Mouse (Mus musculus) cerebellum, adult (tissue): ENCODE results near the gene Grm2.
"Not testable (repeated sequence)": the region's sequence is repeated elsewhere in the genome, so short reads cannot be mapped to it uniquely, and the experiment has no call there.

Experiments used
- ATAC-seq: cut with Nextera tagmentation; 2 replicates; pipeline ENCODE4 v1.9.2; 2017; ENCODE audit warnings: mild to moderate bottlenecking, moderate library complexity, mixed read lengths; ENCODE audit not compliant: insufficient number of reproducible peaks, low FRiP score, low TSS enrichment

The Grm2 gene

GRCm38 (mm10) chr9:106656820-106657219 lies 938 bp upstream of the Grm2 start:
- no peak for ATAC-seq

- no peak for ATAC-seq
These were observed 3.2 kb downstream of the Grm2 start for GRCm38 (mm10) chr9:106652720-106653119.

GRCm38 (mm10) chr9:106647226-106647625 lies 8.7 kb downstream of the Grm2 start:
- no peak for ATAC-seq

DNA sequence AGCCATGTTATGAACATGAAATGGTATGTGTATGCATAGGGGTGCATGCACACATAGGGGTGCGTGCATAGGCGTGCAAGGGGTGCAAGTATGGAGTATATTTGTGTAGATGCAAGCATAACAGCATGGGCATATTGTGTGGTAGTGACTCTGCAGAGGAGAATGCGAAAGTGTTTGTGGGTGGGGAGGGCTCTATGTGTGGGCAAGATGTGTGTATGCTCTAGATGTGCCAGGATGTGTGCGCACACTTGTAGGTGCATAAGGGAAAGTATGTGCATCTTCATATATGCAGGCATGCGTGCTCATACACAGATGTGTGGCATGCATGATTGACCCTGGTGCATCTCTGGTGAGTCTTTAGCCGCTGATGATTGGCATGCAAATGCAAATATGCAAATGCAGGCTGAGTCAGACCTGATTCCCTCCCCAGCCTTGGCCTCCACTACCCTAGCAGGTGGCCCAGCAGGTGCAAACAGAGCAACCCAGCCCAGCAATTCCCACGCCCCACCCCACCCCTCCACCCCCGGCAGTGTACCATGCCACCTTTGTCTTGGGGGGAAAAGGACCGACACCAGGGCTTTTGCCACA lies 10.1 kb downstream of the Grm2 start:
- ATAC-seq = no peak

GRCm38 (mm10) chr9:106643787-106644186 lies 12.1 kb downstream of the Grm2 start:
- no peak for ATAC-seq

- ATAC-seq = no peak
These were observed 12.8 kb downstream of the Grm2 start for GRCm38 (mm10) chr9:106643128-106643527.

DNA sequence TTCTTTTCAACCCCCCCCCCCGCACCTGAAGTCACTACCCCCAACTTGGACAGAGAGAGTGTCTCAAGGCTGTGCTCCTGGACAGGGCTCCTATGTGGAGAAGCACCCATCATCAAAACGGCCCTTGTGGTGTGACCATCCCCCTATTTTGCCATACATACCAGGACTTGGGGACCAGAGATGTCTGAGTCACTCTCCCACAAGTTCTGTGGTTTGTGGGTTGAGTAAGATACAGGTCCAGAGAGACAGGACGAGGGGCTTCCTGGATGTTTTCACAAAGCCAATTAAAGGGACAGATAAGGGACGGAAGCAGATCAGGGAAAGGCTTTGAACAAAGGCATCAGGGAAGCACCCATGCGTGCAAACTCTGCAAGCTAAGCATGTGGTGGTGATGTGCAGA lies 14.5 kb downstream of the Grm2 start:
- no peak for ATAC-seq

DNA sequence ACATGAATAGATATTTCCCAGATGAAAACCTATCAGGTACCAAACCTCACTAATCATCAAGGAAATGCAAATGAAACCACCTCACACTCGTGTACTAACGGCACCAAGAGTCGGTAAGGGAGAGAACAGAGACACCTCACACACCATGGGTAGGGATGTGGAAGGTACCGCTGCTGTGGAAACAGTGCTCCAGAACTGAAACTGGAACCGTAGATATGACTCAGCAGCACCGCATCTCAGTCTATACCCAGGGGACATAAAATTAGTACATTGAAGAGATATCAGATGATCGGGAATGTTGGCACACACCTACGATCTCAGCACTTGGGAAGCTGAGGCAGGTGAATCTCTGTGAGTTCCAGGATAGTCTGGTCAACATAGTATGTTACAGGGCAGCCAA lies 17.7 kb downstream of the Grm2 start:
- no peak for ATAC-seq

DNA sequence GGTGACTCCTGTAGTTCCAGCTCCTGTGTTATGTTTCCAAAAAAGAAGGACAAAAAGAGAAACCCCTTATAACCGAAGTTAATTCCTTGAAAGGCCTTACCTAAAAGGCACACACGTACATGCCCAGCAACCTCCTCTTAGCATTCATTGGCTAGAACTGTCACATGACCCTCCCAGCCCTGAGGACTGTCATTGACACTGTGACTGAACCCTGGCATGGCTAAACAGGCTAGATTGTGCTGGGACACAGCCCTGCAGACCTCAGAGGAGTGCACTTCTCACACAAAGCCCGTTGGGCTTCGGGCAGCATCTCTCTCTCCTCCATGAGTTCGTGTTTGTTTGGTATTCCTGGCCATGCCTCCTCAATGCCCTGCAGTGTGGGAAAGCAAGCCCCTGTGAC lies 23.7 kb downstream of the Grm2 start:
- no peak for ATAC-seq

DNA sequence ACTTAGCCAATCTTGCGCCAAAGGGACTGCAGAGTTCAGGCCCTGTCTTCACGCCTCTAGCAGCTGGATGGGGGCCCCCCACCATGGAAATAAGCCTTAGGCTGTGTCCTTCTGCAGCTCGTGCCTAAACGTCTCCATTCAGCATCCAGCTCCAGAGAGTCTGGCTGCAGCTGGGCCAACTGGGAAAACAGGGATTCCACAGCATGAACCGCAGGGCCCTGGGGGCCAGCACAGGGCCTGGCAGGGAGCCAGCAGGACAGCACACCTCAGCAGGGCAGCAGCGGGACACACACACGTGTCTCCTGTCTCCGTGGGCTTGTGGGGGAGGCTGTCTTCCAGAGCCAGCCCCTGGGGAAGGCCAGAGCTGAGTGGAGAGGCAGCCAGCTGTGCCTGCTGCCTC lies 28.1 kb downstream of the Grm2 start:
- ATAC-seq = not testable (repeated sequence)

DNA sequence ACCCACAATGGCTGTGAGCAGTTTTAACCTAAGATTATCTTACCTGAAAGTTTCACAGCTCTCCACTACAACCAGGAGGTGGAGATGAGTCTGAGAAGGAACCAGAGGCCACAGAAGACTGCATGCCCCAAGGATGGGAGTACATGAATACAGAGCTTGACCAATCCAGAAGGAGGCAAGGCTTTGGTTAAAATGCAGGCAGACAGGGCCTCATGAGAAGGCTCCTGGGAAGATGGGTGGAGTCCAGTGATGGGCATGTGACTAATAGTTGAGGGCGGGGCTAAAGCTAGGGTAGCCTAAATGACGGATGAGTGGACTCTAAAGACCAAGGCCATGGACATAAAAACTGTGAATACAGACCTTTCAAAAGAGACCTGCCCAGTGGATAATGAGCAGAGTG lies 29.6 kb downstream of the Grm2 start, which contains the start of gene Iqcf6:
Gene Iqcf6 (plus strand): TSS at position 301 of the 400 bp plus-strand sequence.
- no peak for ATAC-seq

DNA sequence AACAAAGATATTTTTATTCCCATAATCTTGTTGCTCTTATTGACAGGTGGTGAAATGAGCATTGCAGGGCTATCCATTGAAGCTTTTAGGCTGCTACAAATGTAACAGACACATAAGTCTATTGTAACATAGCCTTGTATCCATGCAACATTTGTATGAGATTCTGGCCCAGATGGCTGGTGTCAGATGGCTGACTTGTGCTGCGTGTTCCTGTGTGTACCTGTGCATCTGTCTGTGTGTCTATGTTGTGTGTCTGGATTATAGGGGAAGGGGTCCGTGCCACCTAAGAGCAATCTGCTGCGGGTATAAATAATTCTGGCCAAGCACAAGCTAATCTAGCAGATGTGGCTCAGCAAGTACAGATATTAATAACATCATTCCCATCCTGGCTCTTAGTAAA lies 38.4 kb downstream of the Grm2 start:
- ATAC-seq = no peak

GRCm38 (mm10) chr9:106616306-106616705 lies 39.6 kb downstream of the Grm2 start:
- ATAC-seq = no peak

GRCm38 (mm10) chr9:106614616-106615015 lies 41.3 kb downstream of the Grm2 start:
- no peak for ATAC-seq

DNA sequence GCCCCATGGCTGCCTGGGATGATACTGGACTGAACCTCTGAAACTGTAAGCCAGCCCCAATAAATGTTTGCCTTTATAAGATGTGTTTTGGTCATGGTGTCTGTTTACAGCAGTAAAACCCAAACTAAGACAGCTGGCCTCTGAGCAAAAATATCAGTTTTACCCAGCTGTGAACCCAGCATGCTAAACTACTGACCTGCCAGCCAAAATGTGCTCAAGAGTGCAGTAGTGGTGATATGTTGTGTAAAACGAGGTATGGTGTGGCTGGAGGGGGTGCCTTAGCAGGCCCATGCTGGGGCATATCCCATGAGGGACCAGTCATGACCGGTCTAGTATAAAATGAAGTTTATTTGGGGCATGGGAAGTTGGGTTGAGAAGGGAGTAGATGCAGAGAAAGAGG lies 41.9 kb downstream of the Grm2 start:
- ATAC-seq = no peak

GRCm38 (mm10) chr9:106610727-106611126 lies 45.2 kb downstream of the Grm2 start:
- no peak for ATAC-seq

DNA sequence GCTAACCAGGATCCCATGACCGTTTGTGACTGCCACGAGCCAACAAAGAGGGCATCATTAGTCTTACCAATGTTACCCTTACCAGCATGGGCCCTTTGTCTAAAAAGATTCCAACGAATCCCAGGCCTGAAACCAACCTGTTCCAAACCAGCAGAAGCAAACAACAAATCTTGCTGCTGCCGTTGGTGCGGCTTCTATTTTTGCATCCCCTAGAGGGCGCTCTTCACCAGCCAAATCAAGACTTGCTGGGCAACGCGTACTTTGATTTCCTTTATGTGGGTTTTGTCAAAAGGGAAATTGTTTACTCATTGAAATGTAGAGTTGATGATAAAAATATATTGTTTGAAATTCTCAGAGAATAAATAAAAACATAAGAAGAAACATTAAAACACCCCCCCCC lies 55.3 kb downstream of the Grm2 start:
- ATAC-seq = no peak

DNA sequence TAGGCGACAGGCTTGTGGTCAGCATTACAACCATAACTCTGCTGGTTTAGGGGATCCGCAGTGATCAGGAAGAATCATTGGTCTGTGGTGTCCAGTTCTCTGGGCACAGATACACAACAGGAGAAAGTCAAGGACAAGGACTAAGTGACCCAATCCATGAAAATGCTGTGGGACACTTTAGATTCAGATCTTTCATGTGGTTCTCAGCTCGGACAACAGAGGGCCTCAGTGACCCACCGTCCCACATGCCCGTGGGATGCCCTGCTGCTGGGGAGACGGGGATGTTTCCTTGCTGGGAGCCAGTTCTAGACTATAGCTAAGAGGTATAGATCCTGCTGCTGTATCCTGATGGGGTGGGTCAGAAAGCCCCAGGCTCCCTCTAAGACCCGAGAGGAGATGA lies 57.4 kb downstream of the Grm2 start:
- ATAC-seq = no peak

DNA sequence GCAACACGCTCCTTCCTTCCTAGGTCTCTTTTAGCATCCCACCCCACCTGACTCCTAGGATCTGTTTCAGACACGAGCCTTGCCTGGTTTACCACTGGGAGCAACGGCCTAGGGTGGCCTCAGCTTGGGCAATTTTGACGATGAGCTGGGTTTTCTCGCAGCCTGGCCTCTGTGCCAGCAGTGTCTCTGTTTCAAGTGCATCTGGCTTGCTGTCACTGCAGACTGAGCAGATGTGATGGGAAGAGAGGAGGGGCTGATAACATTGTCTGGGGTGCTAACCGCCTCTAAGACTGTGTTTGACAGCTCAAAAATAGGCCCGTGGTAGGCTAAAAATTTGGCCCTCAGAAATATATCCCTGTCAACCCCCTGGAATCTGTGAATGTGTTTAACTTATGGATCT lies 60.0 kb downstream of the Grm2 start:
- ATAC-seq = no peak

DNA sequence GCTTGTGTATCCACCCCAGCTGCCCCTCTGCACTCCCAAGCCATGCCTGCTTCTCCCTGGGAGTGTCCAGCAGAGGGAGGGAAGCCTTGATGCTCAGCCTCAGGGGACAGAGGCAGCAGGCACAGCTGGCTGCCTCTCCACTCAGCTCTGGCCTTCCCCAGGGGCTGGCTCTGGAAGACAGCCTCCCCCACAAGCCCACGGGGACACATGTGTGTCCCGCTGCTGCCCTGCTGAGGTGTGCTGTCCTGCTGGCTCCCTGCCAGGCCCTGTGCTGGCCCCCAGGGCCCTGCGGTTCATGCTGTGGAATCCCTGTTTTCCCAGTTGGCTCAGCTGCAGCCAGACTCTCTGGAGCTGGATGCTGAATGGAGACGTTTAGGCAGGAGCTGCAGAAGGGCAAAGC lies 60.5 kb downstream of the Grm2 start:
- not testable (repeated sequence) for ATAC-seq
